Mouse (Mus musculus) urinary bladder, postnatal 36 days (tissue): ENCODE data around the gene Ppp1r8.

Experiments
- DNase-seq, 2 experiments: peaks; one replicate each; pipeline ENCODE4 v3.0.0; 2022; ENCODE audit warnings: low spot score in 2 of 2, mixed read lengths in 1 of 2

Gene Ppp1r8

GRCm38 (mm10) chr4:132778562-132779201, 64.3 kb downstream of the Ppp1r8 start:
- no peak for DNase-seq
